Mouse (Mus musculus): ENCODE data around the gene Rock2. TPM values are rescaled to one million over a fixed set of nuclear protein-coding genes. Genes with fewer than 3 reads are reported as not detected.
"Not testable (repeated sequence)": the region's sequence is repeated elsewhere in the genome, so short reads cannot be mapped to it uniquely, and the experiment has no call there.

The Rock2 gene
- polyA plus RNA-seq, 1 experiment: 95.1 TPM

DNA sequence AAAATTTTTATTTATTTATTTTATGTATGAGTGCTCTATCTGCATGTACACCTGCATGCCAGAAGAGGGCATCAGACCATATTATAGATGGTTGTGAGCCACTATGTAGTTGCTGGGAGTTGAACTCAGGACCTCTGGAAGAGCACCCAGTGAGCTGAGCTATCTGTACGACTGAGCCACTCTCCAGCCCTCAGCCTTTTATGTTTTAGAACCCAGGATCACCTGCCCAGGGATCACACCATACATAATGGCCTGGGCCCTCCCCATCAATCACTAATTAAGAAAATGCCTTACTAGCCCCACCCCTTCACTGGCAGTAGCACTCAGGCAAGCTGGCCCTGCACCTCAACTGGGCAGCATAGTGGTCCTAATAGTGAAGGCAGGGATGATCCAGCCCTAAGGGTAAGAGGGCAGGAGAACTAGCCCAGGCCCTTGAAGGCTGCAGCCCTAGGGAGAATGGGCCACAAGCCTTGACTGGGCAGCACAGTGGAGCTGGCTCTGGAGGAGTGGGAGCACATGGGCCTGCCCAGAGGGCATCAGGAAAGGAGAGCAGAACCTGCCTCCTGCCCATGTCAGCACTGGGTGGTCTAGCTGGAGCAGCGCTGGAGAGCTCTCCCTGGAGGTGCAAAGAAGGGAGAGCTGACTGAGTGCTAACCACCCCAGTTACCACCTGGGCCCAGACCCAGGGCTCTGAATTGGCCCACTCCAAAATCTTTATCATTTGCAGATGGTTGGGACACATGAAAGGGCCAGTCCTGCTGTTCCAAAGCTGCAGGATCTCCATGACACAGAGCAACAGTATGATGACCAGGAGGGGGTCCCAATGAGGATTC lies 117.6 kb downstream of the Rock2 start:
- no peaks in the 10 kb centered on the region for H3K4me1 ChIP-seq (ENCODE audit: control insufficient read depth, insufficient read depth, low read length)
- TF ChIP-seq EP300 (IDR thresholded peaks at IDR 0.05; ENCODE audit: insufficient read depth, low read depth, low read length) (no peak), CTCF (IDR thresholded peaks at IDR 0.05; ENCODE audit: low read depth, low read length) (no peak), POLR2A (IDR thresholded peaks at IDR 0.05; ENCODE audit: insufficient read depth, low read length) (no peak)

GRCm38 (mm10) chr12:17015711-17016110 lies 121.0 kb downstream of the Rock2 start:
- H3K9ac ChIP-seq (ENCODE audit: low read depth, poor library complexity, severe bottlenecking): no peak overlapping the region
- H3K27ac ChIP-seq (ENCODE audit: insufficient read depth, low read length): no peak overlapping the region
- no peak overlapping the region for H3K4me3 ChIP-seq (ENCODE audit: low read depth, low read length)
- peaks cover 4% of the 10 kb centered on the region for H3K9me3 ChIP-seq (replicated peaks; ENCODE audit: control insufficient read depth, insufficient read depth, low read length, poor library complexity, severe bottlenecking)
- no peaks in the 10 kb centered on the region for H3K36me3 ChIP-seq (ENCODE audit: control insufficient read depth, insufficient read depth, low read length, poor library complexity, severe bottlenecking)
- H3K4me1 ChIP-seq (ENCODE audit: control insufficient read depth, insufficient read depth, low read length): no peaks in the 10 kb centered on the region
- H3K27me3 ChIP-seq (ENCODE audit: control insufficient read depth, insufficient read depth, low read length, poor library complexity, severe bottlenecking): no peaks in the 10 kb centered on the region
- TF ChIP-seq CTCF (IDR thresholded peaks at IDR 0.05; ENCODE audit: low read depth, low read length) (no peak), POLR2A (IDR thresholded peaks at IDR 0.05; ENCODE audit: insufficient read depth, low read length) (no peak), EP300 (IDR thresholded peaks at IDR 0.05; ENCODE audit: insufficient read depth, low read depth, low read length) (no peak)

More for the DNA sequence above, 117.6 kb downstream of the Rock2 start:
- H3K27me3 ChIP-seq (ENCODE audit: control insufficient read depth, insufficient read depth, low read length, poor library complexity, severe bottlenecking): no peaks in the 10 kb centered on the region
- peaks cover 4% of the 10 kb centered on the region for H3K9me3 ChIP-seq (replicated peaks; ENCODE audit: control insufficient read depth, insufficient read depth, low read length, poor library complexity, severe bottlenecking)
- no peak overlapping the region for H3K9ac ChIP-seq (ENCODE audit: low read depth, poor library complexity, severe bottlenecking)
- H3K4me3 ChIP-seq (ENCODE audit: low read depth, low read length): no peak overlapping the region
- H3K27ac ChIP-seq (ENCODE audit: insufficient read depth, low read length): no peak overlapping the region
- no peaks in the 10 kb centered on the region for H3K36me3 ChIP-seq (ENCODE audit: control insufficient read depth, insufficient read depth, low read length, poor library complexity, severe bottlenecking)

DNA sequence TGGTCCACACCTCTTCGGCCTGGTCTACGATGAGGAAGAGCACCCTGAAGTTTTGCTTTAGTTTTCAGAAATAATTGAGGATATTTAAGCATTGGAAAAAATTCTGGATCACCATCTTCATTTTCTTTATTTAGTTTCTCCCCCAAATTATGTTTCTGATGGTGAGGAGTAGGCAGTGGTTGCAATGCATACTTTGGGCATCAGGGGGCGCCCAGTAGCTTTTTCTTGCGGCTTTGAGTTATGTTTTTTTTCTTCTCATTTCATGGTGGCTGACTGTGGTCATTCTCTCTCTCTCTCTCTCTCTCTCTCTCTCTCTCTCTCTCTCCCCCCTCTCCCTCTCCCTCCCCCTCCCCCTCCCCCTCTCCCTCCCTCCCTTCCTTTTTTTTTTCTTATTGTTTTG lies 123.8 kb downstream of the Rock2 start:
- Histone ChIP-seq H3K4me3 (ENCODE audit: low read depth, low read length) (no peak overlapping the region), H3K9ac (ENCODE audit: low read depth, poor library complexity, severe bottlenecking) (no peak overlapping the region), H3K27me3 (ENCODE audit: control insufficient read depth, insufficient read depth, low read length, poor library complexity, severe bottlenecking) (no peaks in the 10 kb centered on the region), H3K9me3 (replicated peaks; ENCODE audit: control insufficient read depth, insufficient read depth, low read length, poor library complexity, severe bottlenecking) (peaks cover 4% of the 10 kb centered on the region), H3K27ac (ENCODE audit: insufficient read depth, low read length) (no peak overlapping the region), H3K36me3 (ENCODE audit: control insufficient read depth, insufficient read depth, low read length, poor library complexity, severe bottlenecking) (no peaks in the 10 kb centered on the region), H3K4me1 (ENCODE audit: control insufficient read depth, insufficient read depth, low read length) (no peaks in the 10 kb centered on the region)
- TF ChIP-seq CTCF (IDR thresholded peaks at IDR 0.05; ENCODE audit: low read depth, low read length) (peak; percentile 13), EP300 (IDR thresholded peaks at IDR 0.05; ENCODE audit: insufficient read depth, low read depth, low read length) (no peak)

DNA sequence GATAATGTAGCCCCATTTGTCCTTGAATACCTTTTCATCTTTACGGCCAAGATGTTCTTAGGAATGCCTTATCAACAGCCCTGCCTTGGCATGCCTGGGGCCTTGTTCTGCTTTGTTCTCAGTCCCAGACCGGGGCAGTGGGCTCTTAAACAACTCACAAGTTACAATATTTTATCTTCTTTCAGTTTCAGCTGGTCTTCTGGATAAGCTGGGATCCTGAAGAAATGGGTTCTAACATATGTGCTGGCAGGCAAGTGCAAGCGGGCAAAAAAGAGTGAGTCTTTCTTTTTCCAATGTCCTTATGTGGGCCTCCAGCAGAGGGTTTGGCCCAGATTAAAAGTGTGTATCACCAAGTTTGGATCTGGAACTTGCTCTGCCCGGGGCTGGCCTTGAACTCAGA lies 126.4 kb downstream of the Rock2 start:
- H3K9ac ChIP-seq (ENCODE audit: low read depth, poor library complexity, severe bottlenecking); H3K27ac ChIP-seq (ENCODE audit: insufficient read depth, low read length): not testable (repeated sequence)

GRCm38 (mm10) chr12:17022145-17022544 lies 127.5 kb downstream of the Rock2 start:
- TF ChIP-seq CTCF (IDR thresholded peaks at IDR 0.05; ENCODE audit: low read depth, low read length) (no peak), EP300 (IDR thresholded peaks at IDR 0.05; ENCODE audit: insufficient read depth, low read depth, low read length) (no peak), POLR2A (IDR thresholded peaks at IDR 0.05; ENCODE audit: insufficient read depth, low read length) (no peak)
- Histone ChIP-seq H3K27ac (ENCODE audit: insufficient read depth, low read length) (no peak overlapping the region), H3K4me3 (ENCODE audit: low read depth, low read length) (no peak overlapping the region), H3K27me3 (ENCODE audit: control insufficient read depth, insufficient read depth, low read length, poor library complexity, severe bottlenecking) (no peaks in the 10 kb centered on the region), H3K9ac (ENCODE audit: low read depth, poor library complexity, severe bottlenecking) (no peak overlapping the region), H3K36me3 (ENCODE audit: control insufficient read depth, insufficient read depth, low read length, poor library complexity, severe bottlenecking) (no peaks in the 10 kb centered on the region), H3K4me1 (ENCODE audit: control insufficient read depth, insufficient read depth, low read length) (no peaks in the 10 kb centered on the region), H3K9me3 (replicated peaks; ENCODE audit: control insufficient read depth, insufficient read depth, low read length, poor library complexity, severe bottlenecking) (no peaks in the 10 kb centered on the region)

More for the DNA sequence above, 126.4 kb downstream of the Rock2 start:
- not testable (repeated sequence) for H3K4me1 ChIP-seq (ENCODE audit: control insufficient read depth, insufficient read depth, low read length); H3K27me3 ChIP-seq (ENCODE audit: control insufficient read depth, insufficient read depth, low read length, poor library complexity, severe bottlenecking); H3K4me3 ChIP-seq (ENCODE audit: low read depth, low read length); H3K36me3 ChIP-seq (ENCODE audit: control insufficient read depth, insufficient read depth, low read length, poor library complexity, severe bottlenecking); H3K9me3 ChIP-seq (replicated peaks; ENCODE audit: control insufficient read depth, insufficient read depth, low read length, poor library complexity, severe bottlenecking)

- TF ChIP-seq POLR2A (IDR thresholded peaks at IDR 0.05; ENCODE audit: insufficient read depth, low read length): no peak
- TF ChIP-seq EP300 (IDR thresholded peaks at IDR 0.05; ENCODE audit: insufficient read depth, low read depth, low read length): no peak
- TF ChIP-seq CTCF (IDR thresholded peaks at IDR 0.05; ENCODE audit: low read depth, low read length): no peak
- Histone ChIP-seq H3K4me1 (ENCODE audit: control insufficient read depth, insufficient read depth, low read length) (no peaks in the 10 kb centered on the region), H3K27ac (ENCODE audit: insufficient read depth, low read length) (no peak overlapping the region), H3K27me3 (ENCODE audit: control insufficient read depth, insufficient read depth, low read length, poor library complexity, severe bottlenecking) (no peaks in the 10 kb centered on the region), H3K4me3 (ENCODE audit: low read depth, low read length) (no peak overlapping the region), H3K9me3 (replicated peaks; ENCODE audit: control insufficient read depth, insufficient read depth, low read length, poor library complexity, severe bottlenecking) (no peaks in the 10 kb centered on the region), H3K36me3 (ENCODE audit: control insufficient read depth, insufficient read depth, low read length, poor library complexity, severe bottlenecking) (no peaks in the 10 kb centered on the region), H3K9ac (ENCODE audit: low read depth, poor library complexity, severe bottlenecking) (no peak overlapping the region)
These were observed 129.9 kb downstream of the Rock2 start for GRCm38 (mm10) chr12:17024554-17025110.

Measured in ES-Bruce4 (cell line).